Mouse (Mus musculus) liver, embryonic 11.5 days (tissue): ENCODE measurements around the gene Tmem205. TPM values are rescaled to one million over a fixed set of nuclear protein-coding genes. Genes with fewer than 3 reads are reported as not detected.

Experiments used
- ATAC-seq: fragments of 200-750 bp; cut with Nextera tagmentation; replicated peaks from 2 replicates; pipeline ENCODE4 v1.8.0; 2017; ENCODE audit warnings: moderate number of reproducible peaks, mild to moderate bottlenecking, moderate TSS enrichment, moderate library complexity; ENCODE audit not compliant: low FRiP score
- DNase-seq: peaks from one replicate; pipeline ENCODE4 v3.0.0-alpha.2; 2017; ENCODE audit warnings: low spot score
- H3K27ac ChIP-seq: fragments of 300-500 bp; sonication (generic); 2 replicates; pipeline ENCODE4 v1.5.1; 2014; ENCODE audit warnings: mild to moderate bottlenecking, low read depth, low read length, control low read depth
- H3K27me3 ChIP-seq: fragments of 300-500 bp; sonication (generic); replicated peaks from 2 replicates; pipeline ENCODE4 v1.6.1; 2014; ENCODE audit warnings: low read length, mixed read lengths; ENCODE audit not compliant: control insufficient read depth, insufficient read depth
- H3K36me3 ChIP-seq: fragments of 300-500 bp; sonication (generic); 2 replicates; pipeline ENCODE4 v1.6.1; 2014; ENCODE audit warnings: mild to moderate bottlenecking, low read length, moderate library complexity, mixed read lengths; ENCODE audit not compliant: control insufficient read depth, insufficient read depth
- H3K4me1 ChIP-seq: fragments of 300-500 bp; sonication (generic); replicated peaks from 2 replicates; pipeline ENCODE4 v1.6.1; 2014; ENCODE audit warnings: low read length, mixed read lengths; ENCODE audit not compliant: control insufficient read depth, insufficient read depth
- H3K4me2 ChIP-seq: fragments of 300-500 bp; sonication (generic); 2 replicates; pipeline ENCODE4 v1.6.1; 2014; ENCODE audit warnings: mild to moderate bottlenecking, control low read depth, moderate library complexity
- H3K4me3 ChIP-seq: fragments of 300-500 bp; sonication (generic); 2 replicates; pipeline ENCODE4 v1.5.1; 2014; ENCODE audit warnings: low read depth, low read length, control low read depth
- H3K9ac ChIP-seq: fragments of 300-500 bp; sonication (generic); 2 replicates; pipeline ENCODE4 v1.6.1; 2014; ENCODE audit warnings: low read depth, low read length, control low read depth
- H3K9me3 ChIP-seq: fragments of 300-500 bp; sonication (generic); 2 replicates; pipeline ENCODE4 v1.6.1; 2016; ENCODE audit warnings: low read length, inconsistent platforms, mixed read lengths; ENCODE audit not compliant: control insufficient read depth
- WGBS: fragments of 180-500 bp; shearing (Covaris S2); extraction: QIAGEN DNeasy Blood & Tissue Kit; methylation state at CpG from one replicate; pipeline ENCODE4 v1.1.7; 2014; 5-methylcytosine and 5-hydroxymethylcytosine counted together
- polyA plus RNA-seq: library from polyadenylated mRNA; unstranded; fragments of >200 nt; fragmentation: Nextera tagmentation; extraction: Ambion mirVana; gene quantifications from 2 replicates; pipeline ENCODE4 v1.2.1, GENCODE M21; 2014

The Tmem205 gene
- polyA plus RNA-seq, 1 experiment from 2014 or later: 45.0 TPM

- DNase-seq (no peak), ATAC-seq (no peak)
- H3K4me2 ChIP-seq: no peak overlapping the region
- H3K27me3 ChIP-seq: peaks cover 3% of the 10 kb centered on the region; the same call in 1 of the 2 replicates
- 67% methylated on average over 4 of the region's 4 CpGs for WGBS
- H3K9me3 ChIP-seq: no peaks in the 10 kb centered on the region
- H3K36me3 ChIP-seq: no peaks in the 10 kb centered on the region
- H3K9ac ChIP-seq: no peak overlapping the region
- no peak overlapping the region for H3K27ac ChIP-seq
- no peaks in the 10 kb centered on the region for H3K4me1 ChIP-seq
- H3K4me3 ChIP-seq: no peak overlapping the region
These were observed 55.2 kb downstream of the Tmem205 start for GRCm38 (mm10) chr9:21872204-21872603.

Other genes starting within 250 kb of the Tmem205 start
- gene Ldlr, start 204.1 kb downstream of the Tmem205 start, polyA plus RNA-seq: 18.8 and 23.9 TPM in 2 replicates
- gene Spc24, start 167.3 kb downstream of the Tmem205 start, polyA plus RNA-seq: 151 and 170 TPM in 2 replicates
- gene Kank2, start 128.8 kb downstream of the Tmem205 start, polyA plus RNA-seq: 4.7 and 6.7 TPM in 2 replicates
- gene Angptl8, start 92.0 kb downstream of the Tmem205 start, polyA plus RNA-seq: 16.1 and 17.4 TPM in 2 replicates
- 14.9 and 21.6 TPM in 2 replicates for gene Dock6, start 74.9 kb downstream of the Tmem205 start, polyA plus RNA-seq
- gene Rab3d, start 9.4 kb downstream of the Tmem205 start, polyA plus RNA-seq: 5.7 and 7.3 TPM in 2 replicates
- 2.2 and 2.9 TPM in 2 replicates for gene Ccdc159, start 85 bp downstream of the Tmem205 start, polyA plus RNA-seq
- 6.1 and 7.2 TPM in 2 replicates for gene Plppr2, start 9.5 kb upstream of the Tmem205 start, polyA plus RNA-seq
- gene Swsap1, start 28.2 kb upstream of the Tmem205 start, polyA plus RNA-seq: 9.8 and 11.9 TPM in 2 replicates
- gene Epor, start 36.0 kb upstream of the Tmem205 start, polyA plus RNA-seq: 131 TPM in 2 replicates
- gene Rgl3, start 61.9 kb upstream of the Tmem205 start, polyA plus RNA-seq: 0.34 and 0.55 TPM in 2 replicates
- 0.23 and 0.29 TPM in 2 replicates for gene Ccdc151, start 75.1 kb upstream of the Tmem205 start, polyA plus RNA-seq
- gene Prkcsh, start 75.2 kb upstream of the Tmem205 start, polyA plus RNA-seq: 89.4 and 89.5 TPM in 2 replicates
- gene Elavl3, start 124.5 kb upstream of the Tmem205 start, polyA plus RNA-seq: 0.19 and 0.25 TPM in 2 replicates
- gene Gm49318, start 143.7 kb upstream of the Tmem205 start, polyA plus RNA-seq: not detected in 2 replicates
- gene Zfp653, start 143.8 kb upstream of the Tmem205 start, polyA plus RNA-seq: 5.5 and 7.5 TPM in 2 replicates
- gene Ecsit, start 157.9 kb upstream of the Tmem205 start, polyA plus RNA-seq: 55.1 and 59.2 TPM in 2 replicates
- 3.6 and 6.2 TPM in 2 replicates for gene Cnn1, start 171.7 kb upstream of the Tmem205 start, polyA plus RNA-seq
- gene Elof1, start 189.6 kb upstream of the Tmem205 start, polyA plus RNA-seq: 159 and 169 TPM in 2 replicates
- 156 and 162 TPM in 2 replicates for gene Acp5, start 208.2 kb upstream of the Tmem205 start, polyA plus RNA-seq
- gene Pigyl, start 229.3 kb upstream of the Tmem205 start, polyA plus RNA-seq: 66.6 and 67.9 TPM in 2 replicates